Mouse (Mus musculus): ENCODE results near the gene Zbtb17. TPM values are rescaled to one million over a fixed set of nuclear protein-coding genes. Genes with fewer than 3 reads are reported as not detected.

Gene Zbtb17
- polyA plus RNA-seq, 1 experiment, result 17.1 TPM

DNA sequence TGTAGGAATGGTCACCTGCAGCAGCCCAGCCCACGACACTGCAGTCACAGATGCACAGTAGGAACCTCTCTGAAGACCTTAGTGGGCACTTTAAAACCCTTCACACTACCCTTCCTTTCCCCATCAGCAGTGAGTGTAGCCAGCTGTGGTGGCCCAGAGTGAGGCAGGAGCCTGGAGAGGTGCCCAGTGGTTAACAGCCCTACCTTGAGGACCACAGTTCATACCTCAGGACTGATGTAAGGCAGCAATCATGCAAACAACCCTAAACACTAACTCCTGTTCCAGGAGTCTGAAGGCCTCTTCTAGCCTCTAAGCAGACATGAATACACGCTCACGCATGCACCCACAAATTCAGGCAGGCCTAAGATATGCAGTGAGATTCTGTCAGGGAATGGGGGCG is 60.0 kb downstream of the Zbtb17 start:
- TF ChIP-seq CTCF (IDR thresholded peaks at IDR 0.05; ENCODE audit: low read depth, low read length) (no peak), EP300 (IDR thresholded peaks at IDR 0.05; ENCODE audit: insufficient read depth, low read depth, low read length) (no peak), POLR2A (IDR thresholded peaks at IDR 0.05; ENCODE audit: insufficient read depth, low read length) (no peak)
- H3K4me1 ChIP-seq (ENCODE audit: control insufficient read depth, insufficient read depth, low read length), result peaks cover 1% of the 10 kb centered on the region
- H3K9me3 ChIP-seq (replicated peaks; ENCODE audit: control insufficient read depth, insufficient read depth, low read length, poor library complexity, severe bottlenecking), result no peaks in the 10 kb centered on the region
- H3K27ac ChIP-seq (ENCODE audit: insufficient read depth, low read length), result no peak overlapping the region
- H3K9ac ChIP-seq (ENCODE audit: low read depth, poor library complexity, severe bottlenecking), result no peak overlapping the region
- H3K4me3 ChIP-seq (ENCODE audit: low read depth, low read length), result no peak overlapping the region
- no peaks in the 10 kb centered on the region for H3K36me3 ChIP-seq (ENCODE audit: control insufficient read depth, insufficient read depth, low read length, poor library complexity, severe bottlenecking)
- H3K27me3 ChIP-seq (ENCODE audit: control insufficient read depth, insufficient read depth, low read length, poor library complexity, severe bottlenecking), result no peaks in the 10 kb centered on the region

GRCm38 (mm10) chr4:141505810-141506209 is 61.4 kb downstream of the Zbtb17 start:
- Histone ChIP-seq H3K9ac (ENCODE audit: low read depth, poor library complexity, severe bottlenecking) (no peak overlapping the region), H3K27me3 (ENCODE audit: control insufficient read depth, insufficient read depth, low read length, poor library complexity, severe bottlenecking) (no peaks in the 10 kb centered on the region), H3K4me1 (ENCODE audit: control insufficient read depth, insufficient read depth, low read length) (peaks cover 1% of the 10 kb centered on the region), H3K36me3 (ENCODE audit: control insufficient read depth, insufficient read depth, low read length, poor library complexity, severe bottlenecking) (no peaks in the 10 kb centered on the region), H3K9me3 (replicated peaks; ENCODE audit: control insufficient read depth, insufficient read depth, low read length, poor library complexity, severe bottlenecking) (no peaks in the 10 kb centered on the region), H3K4me3 (ENCODE audit: low read depth, low read length) (no peak overlapping the region), H3K27ac (ENCODE audit: insufficient read depth, low read length) (no peak overlapping the region)
- TF ChIP-seq EP300 (IDR thresholded peaks at IDR 0.05; ENCODE audit: insufficient read depth, low read depth, low read length) (no peak), POLR2A (IDR thresholded peaks at IDR 0.05; ENCODE audit: insufficient read depth, low read length) (no peak)

GRCm38 (mm10) chr4:141506352-141506751 is 61.9 kb downstream of the Zbtb17 start:
- Histone ChIP-seq H3K27ac (ENCODE audit: insufficient read depth, low read length) (no peak overlapping the region), H3K36me3 (ENCODE audit: control insufficient read depth, insufficient read depth, low read length, poor library complexity, severe bottlenecking) (no peaks in the 10 kb centered on the region), H3K9ac (ENCODE audit: low read depth, poor library complexity, severe bottlenecking) (no peak overlapping the region), H3K9me3 (replicated peaks; ENCODE audit: control insufficient read depth, insufficient read depth, low read length, poor library complexity, severe bottlenecking) (no peaks in the 10 kb centered on the region), H3K4me3 (ENCODE audit: low read depth, low read length) (no peak overlapping the region), H3K4me1 (ENCODE audit: control insufficient read depth, insufficient read depth, low read length) (peaks cover 1% of the 10 kb centered on the region), H3K27me3 (ENCODE audit: control insufficient read depth, insufficient read depth, low read length, poor library complexity, severe bottlenecking) (no peaks in the 10 kb centered on the region)
- TF ChIP-seq CTCF (IDR thresholded peaks at IDR 0.05; ENCODE audit: low read depth, low read length), result no peak

GRCm38 (mm10) chr4:141506893-141507292 is 62.4 kb downstream of the Zbtb17 start:
- Histone ChIP-seq H3K4me3 (ENCODE audit: low read depth, low read length) (no peak overlapping the region), H3K4me1 (ENCODE audit: control insufficient read depth, insufficient read depth, low read length) (peaks cover 1% of the 10 kb centered on the region), H3K27ac (ENCODE audit: insufficient read depth, low read length) (no peak overlapping the region), H3K36me3 (ENCODE audit: control insufficient read depth, insufficient read depth, low read length, poor library complexity, severe bottlenecking) (no peaks in the 10 kb centered on the region), H3K9ac (ENCODE audit: low read depth, poor library complexity, severe bottlenecking) (no peak overlapping the region), H3K27me3 (ENCODE audit: control insufficient read depth, insufficient read depth, low read length, poor library complexity, severe bottlenecking) (no peaks in the 10 kb centered on the region), H3K9me3 (replicated peaks; ENCODE audit: control insufficient read depth, insufficient read depth, low read length, poor library complexity, severe bottlenecking) (no peaks in the 10 kb centered on the region)
- TF ChIP-seq POLR2A (IDR thresholded peaks at IDR 0.05; ENCODE audit: insufficient read depth, low read length) (no peak), CTCF (IDR thresholded peaks at IDR 0.05; ENCODE audit: low read depth, low read length) (peak; percentile 56), EP300 (IDR thresholded peaks at IDR 0.05; ENCODE audit: insufficient read depth, low read depth, low read length) (no peak)

GRCm38 (mm10) chr4:141510457-141510856 is 66.0 kb downstream of the Zbtb17 start:
- H3K27ac ChIP-seq (ENCODE audit: insufficient read depth, low read length), result no peak overlapping the region
- TF ChIP-seq CTCF (IDR thresholded peaks at IDR 0.05; ENCODE audit: low read depth, low read length) (no peak), POLR2A (IDR thresholded peaks at IDR 0.05; ENCODE audit: insufficient read depth, low read length) (no peak), EP300 (IDR thresholded peaks at IDR 0.05; ENCODE audit: insufficient read depth, low read depth, low read length) (no peak)

GRCm38 (mm10) chr4:141512145-141512544 is 67.7 kb downstream of the Zbtb17 start:
- Histone ChIP-seq H3K27ac (ENCODE audit: insufficient read depth, low read length) (no peak overlapping the region), H3K4me3 (ENCODE audit: low read depth, low read length) (no peak overlapping the region), H3K9me3 (replicated peaks; ENCODE audit: control insufficient read depth, insufficient read depth, low read length, poor library complexity, severe bottlenecking) (no peaks in the 10 kb centered on the region), H3K9ac (ENCODE audit: low read depth, poor library complexity, severe bottlenecking) (no peak overlapping the region), H3K4me1 (ENCODE audit: control insufficient read depth, insufficient read depth, low read length) (no peaks in the 10 kb centered on the region), H3K27me3 (ENCODE audit: control insufficient read depth, insufficient read depth, low read length, poor library complexity, severe bottlenecking) (no peaks in the 10 kb centered on the region), H3K36me3 (ENCODE audit: control insufficient read depth, insufficient read depth, low read length, poor library complexity, severe bottlenecking) (peaks cover under 1% of the 10 kb centered on the region; the same call in 1 of the 2 replicates)
- TF ChIP-seq CTCF (IDR thresholded peaks at IDR 0.05; ENCODE audit: low read depth, low read length) (no peak), EP300 (IDR thresholded peaks at IDR 0.05; ENCODE audit: insufficient read depth, low read depth, low read length) (no peak), POLR2A (IDR thresholded peaks at IDR 0.05; ENCODE audit: insufficient read depth, low read length) (no peak)

More at GRCm38 (mm10) chr4:141510457-141510856, 66.0 kb downstream of the Zbtb17 start:
- no peak overlapping the region for H3K4me3 ChIP-seq (ENCODE audit: low read depth, low read length)
- no peak overlapping the region for H3K9ac ChIP-seq (ENCODE audit: low read depth, poor library complexity, severe bottlenecking)
- peaks cover 1% of the 10 kb centered on the region for H3K4me1 ChIP-seq (ENCODE audit: control insufficient read depth, insufficient read depth, low read length)
- no peaks in the 10 kb centered on the region for H3K9me3 ChIP-seq (replicated peaks; ENCODE audit: control insufficient read depth, insufficient read depth, low read length, poor library complexity, severe bottlenecking)
- H3K27me3 ChIP-seq (ENCODE audit: control insufficient read depth, insufficient read depth, low read length, poor library complexity, severe bottlenecking), result no peaks in the 10 kb centered on the region
- no peaks in the 10 kb centered on the region for H3K36me3 ChIP-seq (ENCODE audit: control insufficient read depth, insufficient read depth, low read length, poor library complexity, severe bottlenecking)

Measured in ES-Bruce4 (cell line).